Mouse (Mus musculus): ENCODE results near the gene Aip. TPM values are rescaled to one million over a fixed set of nuclear protein-coding genes. Genes with fewer than 3 reads are reported as not detected.
A peak's percentile ranks its signal among the peaks of the same experiment; 100 is the strongest.

The Aip gene
- polyA plus RNA-seq, 1 experiment from 2014 or later: 110 TPM

GRCm38 (mm10) chr19:4164100-4164499 lies 38.4 kb upstream of the Aip start:
- WGBS: 83% methylated on average over 3 of the region's 3 CpGs
- Histone ChIP-seq H3K36me3 (ENCODE audit: control insufficient read depth, insufficient read depth, low read length) (peaks cover 12% of the 10 kb centered on the region), H3K9me3 (ENCODE audit: control insufficient read depth, low read length) (no peaks in the 10 kb centered on the region), H3K4me1 (ENCODE audit: control insufficient read depth, insufficient read depth, low read length) (peaks cover 10% of the 10 kb centered on the region), H3K27me3 (ENCODE audit: control insufficient read depth, insufficient read depth, low read length) (no peaks in the 10 kb centered on the region), H3K9ac (replicated peaks; ENCODE audit: low read depth, low read length) (no peak overlapping the region), H3K27ac (ENCODE audit: low read depth, low read length) (no peak overlapping the region), H3K4me2 (ENCODE audit: low read depth, low read length) (no peak overlapping the region), H3K4me3 (ENCODE audit: low read depth, low read length) (no peak overlapping the region)
- ATAC-seq (ENCODE audit: low read depth): no peak

DNA sequence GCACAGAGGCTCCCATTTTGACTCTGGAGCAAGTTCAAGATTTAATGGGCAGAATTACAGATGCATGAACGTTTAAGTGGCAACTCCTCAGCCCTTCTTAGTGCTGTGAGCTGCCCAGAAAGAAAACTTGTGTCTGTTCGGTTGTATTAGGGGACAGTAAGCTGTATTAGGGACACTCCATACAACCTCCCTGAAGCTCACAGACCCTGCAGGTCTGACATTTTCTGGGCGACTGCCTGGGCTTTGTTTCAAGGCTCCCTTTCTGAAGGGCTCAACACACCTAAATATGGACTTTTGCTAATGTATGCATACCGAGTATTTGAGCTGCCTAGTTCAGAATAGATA lies 37.9 kb upstream of the Aip start:
- H3K4me3 ChIP-seq (ENCODE audit: low read depth, low read length): peak overlapping the region; percentile 56
- peak; percentile 8; the same call in 1 of the 2 replicates for ATAC-seq (ENCODE audit: low read depth)
- peak overlapping the region; percentile 54; the same call in 1 of the 2 replicates for H3K9ac ChIP-seq (replicated peaks; ENCODE audit: low read depth, low read length)
- peaks cover 10% of the 10 kb centered on the region for H3K4me1 ChIP-seq (ENCODE audit: control insufficient read depth, insufficient read depth, low read length)
- peaks cover 18% of the 10 kb centered on the region for H3K36me3 ChIP-seq (ENCODE audit: control insufficient read depth, insufficient read depth, low read length)
- H3K4me2 ChIP-seq (ENCODE audit: low read depth, low read length): peak overlapping the region; percentile 63
- H3K27ac ChIP-seq (ENCODE audit: low read depth, low read length): peak overlapping the region; percentile 90
- no peaks in the 10 kb centered on the region for H3K27me3 ChIP-seq (ENCODE audit: control insufficient read depth, insufficient read depth, low read length)
- H3K9me3 ChIP-seq (ENCODE audit: control insufficient read depth, low read length): no peaks in the 10 kb centered on the region
- WGBS: 35% methylated on average over 4 of the region's 4 CpGs

GRCm38 (mm10) chr19:4162646-4163542 lies 37.2 kb upstream of the Aip start, which contains the start of gene Rps6kb2:
Gene Rps6kb2 (minus strand): TSS chr19:4163354.
- peak within 1 kb of the TSS; percentile 63 for H3K4me2 ChIP-seq (ENCODE audit: low read depth, low read length)
- 7% methylated on average over 41 of the region's 42 CpGs for WGBS
- H3K36me3 ChIP-seq (ENCODE audit: control insufficient read depth, insufficient read depth, low read length): peaks cover 24% of the 10 kb centered on the region
- H3K27ac ChIP-seq (ENCODE audit: low read depth, low read length): peak within 1 kb of the TSS; percentile 90
- H3K9ac ChIP-seq (replicated peaks; ENCODE audit: low read depth, low read length): peak within 1 kb of the TSS; percentile 54
- peak; percentile 87 for ATAC-seq (ENCODE audit: low read depth)
- H3K4me1 ChIP-seq (ENCODE audit: control insufficient read depth, insufficient read depth, low read length): peaks cover 10% of the 10 kb centered on the region
- H3K9me3 ChIP-seq (ENCODE audit: control insufficient read depth, low read length): no peaks in the 10 kb centered on the region
- no peaks in the 10 kb centered on the region for H3K27me3 ChIP-seq (ENCODE audit: control insufficient read depth, insufficient read depth, low read length)
- peak within 1 kb of the TSS; percentile 56 for H3K4me3 ChIP-seq (ENCODE audit: low read depth, low read length)

DNA sequence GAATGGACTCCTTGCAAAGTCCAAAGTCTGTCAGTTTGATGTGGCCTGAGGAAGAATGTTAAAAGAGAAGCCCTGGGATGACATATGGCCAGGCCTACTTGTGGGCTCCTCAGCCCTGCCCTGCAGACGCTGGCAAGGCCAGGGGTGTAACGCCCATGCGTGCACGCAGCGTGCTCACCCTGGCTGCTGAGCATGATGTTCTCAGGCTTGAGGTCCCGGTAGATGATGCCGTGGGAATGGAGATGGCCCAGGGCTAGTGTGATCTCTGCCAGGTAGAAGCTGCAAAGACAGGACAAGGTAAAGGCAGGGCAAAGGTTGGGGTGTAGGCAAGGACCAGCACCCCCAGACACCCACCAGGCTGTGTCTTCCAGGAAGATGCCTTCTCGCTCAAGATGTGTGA lies 33.4 kb upstream of the Aip start:
- Histone ChIP-seq H3K4me3 (ENCODE audit: low read depth, low read length) (no peak overlapping the region), H3K9me3 (ENCODE audit: control insufficient read depth, low read length) (no peaks in the 10 kb centered on the region), H3K27me3 (ENCODE audit: control insufficient read depth, insufficient read depth, low read length) (no peaks in the 10 kb centered on the region), H3K36me3 (ENCODE audit: control insufficient read depth, insufficient read depth, low read length) (peaks cover 45% of the 10 kb centered on the region), H3K27ac (ENCODE audit: low read depth, low read length) (no peak overlapping the region), H3K4me1 (ENCODE audit: control insufficient read depth, insufficient read depth, low read length) (peaks cover 10% of the 10 kb centered on the region), H3K9ac (replicated peaks; ENCODE audit: low read depth, low read length) (no peak overlapping the region), H3K4me2 (ENCODE audit: low read depth, low read length) (no peak overlapping the region)
- WGBS: 94% methylated on average over 8 of the region's 8 CpGs
- ATAC-seq (ENCODE audit: low read depth): no peak

DNA sequence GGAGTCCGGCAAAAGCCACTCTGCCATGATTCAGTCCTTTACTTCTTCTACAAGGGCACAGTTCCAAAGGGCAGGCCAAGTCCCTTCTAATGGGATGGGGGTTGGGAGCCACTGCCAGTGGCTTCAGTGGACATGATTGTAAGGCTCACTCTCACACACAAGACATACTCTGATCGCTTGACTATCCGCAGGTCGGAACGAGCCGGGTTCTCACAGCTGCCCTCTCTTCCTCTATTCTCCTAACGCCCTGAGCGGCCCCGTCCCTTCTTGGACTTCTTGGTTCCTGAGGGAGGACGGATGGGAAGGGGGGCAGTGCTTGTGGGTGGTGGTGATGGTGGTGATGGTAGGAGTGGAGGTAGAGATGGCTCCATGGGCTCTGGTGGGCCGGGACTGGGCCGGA lies 31.1 kb upstream of the Aip start:
- Histone ChIP-seq H3K36me3 (ENCODE audit: control insufficient read depth, insufficient read depth, low read length) (peaks cover 45% of the 10 kb centered on the region), H3K27ac (ENCODE audit: low read depth, low read length) (no peak overlapping the region), H3K9me3 (ENCODE audit: control insufficient read depth, low read length) (no peaks in the 10 kb centered on the region), H3K4me2 (ENCODE audit: low read depth, low read length) (no peak overlapping the region), H3K9ac (replicated peaks; ENCODE audit: low read depth, low read length) (no peak overlapping the region), H3K4me1 (ENCODE audit: control insufficient read depth, insufficient read depth, low read length) (no peaks in the 10 kb centered on the region), H3K4me3 (ENCODE audit: low read depth, low read length) (no peak overlapping the region), H3K27me3 (ENCODE audit: control insufficient read depth, insufficient read depth, low read length) (no peaks in the 10 kb centered on the region)
- no peak for ATAC-seq (ENCODE audit: low read depth)
- WGBS: 91% methylated on average over 12 of the region's 12 CpGs

- no peak overlapping the region for H3K4me2 ChIP-seq (ENCODE audit: low read depth, low read length)
- no peaks in the 10 kb centered on the region for H3K4me1 ChIP-seq (ENCODE audit: control insufficient read depth, insufficient read depth, low read length)
- H3K27me3 ChIP-seq (ENCODE audit: control insufficient read depth, insufficient read depth, low read length): no peaks in the 10 kb centered on the region
- peaks cover 45% of the 10 kb centered on the region for H3K36me3 ChIP-seq (ENCODE audit: control insufficient read depth, insufficient read depth, low read length)
- no peak overlapping the region for H3K9ac ChIP-seq (replicated peaks; ENCODE audit: low read depth, low read length)
- WGBS: 64% methylated on average over 20 of the region's 20 CpGs
- H3K27ac ChIP-seq (ENCODE audit: low read depth, low read length): no peak overlapping the region
- ATAC-seq (ENCODE audit: low read depth): no peak
- no peaks in the 10 kb centered on the region for H3K9me3 ChIP-seq (ENCODE audit: control insufficient read depth, low read length)
- H3K4me3 ChIP-seq (ENCODE audit: low read depth, low read length): no peak overlapping the region
These were observed 30.5 kb upstream of the Aip start for GRCm38 (mm10) chr19:4156073-4156579.

GRCm38 (mm10) chr19:4155223-4156072 lies 29.8 kb upstream of the Aip start:
- no peaks in the 10 kb centered on the region for H3K9me3 ChIP-seq (ENCODE audit: control insufficient read depth, low read length)
- peaks cover 49% of the 10 kb centered on the region for H3K36me3 ChIP-seq (ENCODE audit: control insufficient read depth, insufficient read depth, low read length)
- no peak overlapping the region for H3K4me3 ChIP-seq (ENCODE audit: low read depth, low read length)
- no peak overlapping the region for H3K4me2 ChIP-seq (ENCODE audit: low read depth, low read length)
- no peak overlapping the region for H3K9ac ChIP-seq (replicated peaks; ENCODE audit: low read depth, low read length)
- H3K27ac ChIP-seq (ENCODE audit: low read depth, low read length): no peak overlapping the region
- no peaks in the 10 kb centered on the region for H3K4me1 ChIP-seq (ENCODE audit: control insufficient read depth, insufficient read depth, low read length)
- no peaks in the 10 kb centered on the region for H3K27me3 ChIP-seq (ENCODE audit: control insufficient read depth, insufficient read depth, low read length)
- ATAC-seq (ENCODE audit: low read depth): no peak
- 67% methylated on average over 6 of the region's 6 CpGs for WGBS

- H3K27ac ChIP-seq (ENCODE audit: low read depth, low read length): no peak overlapping the region
- WGBS: 86% methylated on average over 13 of the region's 13 CpGs
- no peaks in the 10 kb centered on the region for H3K9me3 ChIP-seq (ENCODE audit: control insufficient read depth, low read length)
- H3K27me3 ChIP-seq (ENCODE audit: control insufficient read depth, insufficient read depth, low read length): no peaks in the 10 kb centered on the region
- H3K36me3 ChIP-seq (ENCODE audit: control insufficient read depth, insufficient read depth, low read length): peaks cover 50% of the 10 kb centered on the region
- no peak overlapping the region for H3K4me3 ChIP-seq (ENCODE audit: low read depth, low read length)
- peaks cover 5% of the 10 kb centered on the region for H3K4me1 ChIP-seq (ENCODE audit: control insufficient read depth, insufficient read depth, low read length)
- no peak for ATAC-seq (ENCODE audit: low read depth)
- H3K4me2 ChIP-seq (ENCODE audit: low read depth, low read length): no peak overlapping the region
- no peak overlapping the region for H3K9ac ChIP-seq (replicated peaks; ENCODE audit: low read depth, low read length)
These were observed 29.0 kb upstream of the Aip start for GRCm38 (mm10) chr19:4154437-4155222.

Measured in neural tube, embryonic 14.5 days (tissue).